Mouse (Mus musculus) myocyte (in vitro differentiated cells): ENCODE data around the gene Plekha8. TPM values are rescaled to one million over a fixed set of nuclear protein-coding genes. Genes with fewer than 3 reads are reported as not detected.

ENCODE experiments used
- H3K27me3 ChIP-seq: one replicate; pipeline ENCODE4 v1.6.1; 2011; ENCODE audit not compliant: control insufficient read depth, insufficient read depth, insufficient read length
- H3K36me3 ChIP-seq: one replicate; pipeline ENCODE4 v1.6.1; 2011; ENCODE audit not compliant: control insufficient read depth, insufficient read depth
- H3K4me2 ChIP-seq: one replicate; pipeline ENCODE4 v1.6.1; 2011; ENCODE audit warnings: low read depth, control low read depth
- H3K4me3 ChIP-seq: one replicate; pipeline ENCODE4 v1.5.1; 2011; ENCODE audit warnings: mild to moderate bottlenecking, control low read depth, moderate library complexity
- H3K79me2 ChIP-seq: one replicate; pipeline ENCODE4 v1.6.1; 2011; ENCODE audit not compliant: control insufficient read depth, insufficient read depth
- H3ac ChIP-seq: one replicate; pipeline ENCODE4 v1.6.1; 2011; ENCODE audit not compliant: control insufficient read depth, insufficient read length
- CEBPB ChIP-seq: IDR thresholded peaks from 2 replicates; pipeline ENCODE4 v1.6.1; 2011; ENCODE audit warnings: mild to moderate bottlenecking, moderate library complexity; ENCODE audit not compliant: poor library complexity, insufficient read depth, severe bottlenecking
- E2F4 ChIP-seq: IDR thresholded peaks from one replicate; pipeline ENCODE4 v1.6.1; 2011; ENCODE audit warnings: mild to moderate bottlenecking, control low read depth, moderate library complexity; ENCODE audit not compliant: insufficient read depth
- MAX ChIP-seq: IDR thresholded peaks from one replicate; pipeline ENCODE4 v1.6.1; 2011; ENCODE audit warnings: low read depth, mild to moderate bottlenecking, control low read depth
- MYOD1 ChIP-seq, 3 experiments: IDR thresholded peaks; one replicate each; pipeline ENCODE4 v1.6.1; 2011; ENCODE audit warnings: control low read depth in 2 of 3, low read depth in 2 of 3, mild to moderate bottlenecking in 2 of 3, moderate library complexity in 1 of 3; ENCODE audit not compliant: insufficient read length in 2 of 3, control insufficient read depth in 1 of 3
- MYOG ChIP-seq, 3 experiments: IDR thresholded peaks; one replicate each; pipeline ENCODE4 v1.6.1; 2011; ENCODE audit warnings: control low read depth in 2 of 3, low read depth in 2 of 3, mild to moderate bottlenecking in 2 of 3; ENCODE audit not compliant: insufficient read length in 2 of 3, control insufficient read depth in 1 of 3, insufficient read depth in 1 of 3
- POLR2A ChIP-seq: IDR thresholded peaks from one replicate; pipeline ENCODE4 v1.6.1; 2011; ENCODE audit warnings: low read depth, mild to moderate bottlenecking, control low read depth, moderate library complexity; ENCODE audit not compliant: insufficient read length
- POLR2AphosphoS2 ChIP-seq: IDR thresholded peaks from one replicate; pipeline ENCODE4 v1.6.1; 2011; ENCODE audit warnings: low read depth, control low read depth; ENCODE audit not compliant: insufficient read length
- REST ChIP-seq: IDR thresholded peaks from one replicate; pipeline ENCODE4 v1.6.1; 2011; ENCODE audit warnings: mild to moderate bottlenecking, control low read depth, moderate library complexity; ENCODE audit not compliant: insufficient read depth, insufficient read length
- SRF ChIP-seq: IDR thresholded peaks from one replicate; pipeline ENCODE4 v1.6.1; 2011; ENCODE audit warnings: low read depth; ENCODE audit not compliant: control insufficient read depth, insufficient read length
- TCF12 ChIP-seq: IDR thresholded peaks from one replicate; pipeline ENCODE4 v1.6.1; 2011; ENCODE audit warnings: mild to moderate bottlenecking, control low read depth; ENCODE audit not compliant: poor library complexity, insufficient read depth, severe bottlenecking
- TCF3 ChIP-seq: IDR thresholded peaks from one replicate; pipeline ENCODE4 v1.6.1; 2011; ENCODE audit warnings: low read depth, control low read depth; ENCODE audit not compliant: insufficient read length
- USF1 ChIP-seq: IDR thresholded peaks from one replicate; pipeline ENCODE4 v1.6.1; 2011; ENCODE audit warnings: low read depth, mild to moderate bottlenecking, control low read depth, moderate library complexity
- polyA plus RNA-seq: library from polyadenylated mRNA; unstranded; fragments of >200 nt; fragmentation: generic; extraction: Trizol; gene quantifications from one replicate; pipeline ENCODE4 v1.2.1, GENCODE M21; 2012; ENCODE audit warnings: missing spikeins

Gene Plekha8
- polyA plus RNA-seq, 1 experiment = 3.6 TPM

- H3K36me3 ChIP-seq = no peaks in the 10 kb centered on the region
- no peak overlapping the region for H3ac ChIP-seq
- H3K4me2 ChIP-seq = no peak overlapping the region
- no peak for TF ChIP-seq REST
- no peak for TF ChIP-seq MYOD1 (IDR thresholded peaks at IDR 0.05; ENCODE audit: control insufficient read depth in 1 of 3, insufficient read length in 2 of 3, low read depth in 2 of 3)
- TF ChIP-seq SRF = no peak
- TF ChIP-seq TCF12 = no peak
- TF ChIP-seq USF1 = no peak
- H3K27me3 ChIP-seq = no peaks in the 10 kb centered on the region
- H3K79me2 ChIP-seq = no peaks in the 10 kb centered on the region
- no peak overlapping the region for H3K4me3 ChIP-seq
Measured at GRCm38 (mm10) chr6:54657861-54658260, 63.0 kb downstream of the Plekha8 start.

- Histone ChIP-seq H3K4me2 (no peak overlapping the region), H3ac (no peak overlapping the region), H3K36me3 (no peaks in the 10 kb centered on the region), H3K27me3 (peaks cover 7% of the 10 kb centered on the region), H3K79me2 (no peaks in the 10 kb centered on the region), H3K4me3 (no peak overlapping the region)
- TF ChIP-seq TCF3 (no peak), MAX (no peak), POLR2AphosphoS2 (no peak), CEBPB (no peak), USF1 (no peak), MYOD1 (IDR thresholded peaks at IDR 0.05; ENCODE audit: control insufficient read depth in 1 of 3, insufficient read length in 2 of 3, low read depth in 2 of 3) (no peak), SRF (no peak), TCF12 (no peak), MYOG (IDR thresholded peaks at IDR 0.05; ENCODE audit: control insufficient read depth in 1 of 3, insufficient read depth in 1 of 3, insufficient read length in 2 of 3, low read depth in 2 of 3) (no peak), REST (no peak), POLR2A (no peak), E2F4 (no peak)
Measured at GRCm38 (mm10) chr6:54669868-54670267, 75.0 kb downstream of the Plekha8 start.

- TF ChIP-seq E2F4 (no peak), TCF12 (no peak), REST (no peak), MYOD1 (IDR thresholded peaks at IDR 0.05; ENCODE audit: control insufficient read depth in 1 of 3, insufficient read length in 2 of 3, low read depth in 2 of 3) (no peak), POLR2A (no peak), POLR2AphosphoS2 (no peak), CEBPB (no peak), TCF3 (no peak), USF1 (no peak), MYOG (IDR thresholded peaks at IDR 0.05; ENCODE audit: control insufficient read depth in 1 of 3, insufficient read depth in 1 of 3, insufficient read length in 2 of 3, low read depth in 2 of 3) (no peak), MAX (no peak), SRF (no peak)
- no peak overlapping the region for H3ac ChIP-seq
- no peaks in the 10 kb centered on the region for H3K36me3 ChIP-seq
- H3K4me2 ChIP-seq = no peak overlapping the region
- no peaks in the 10 kb centered on the region for H3K79me2 ChIP-seq
- H3K27me3 ChIP-seq = peaks cover 7% of the 10 kb centered on the region
- H3K4me3 ChIP-seq = no peak overlapping the region
Measured at GRCm38 (mm10) chr6:54672901-54673300, 78.0 kb downstream of the Plekha8 start.

- Histone ChIP-seq H3K27me3 (peaks cover 4% of the 10 kb centered on the region), H3K4me3 (no peak overlapping the region)
- TF ChIP-seq MAX (no peak), MYOG (IDR thresholded peaks at IDR 0.05; ENCODE audit: control insufficient read depth in 1 of 3, insufficient read depth in 1 of 3, insufficient read length in 2 of 3, low read depth in 2 of 3) (no peak), REST (no peak), CEBPB (no peak), POLR2AphosphoS2 (no peak), USF1 (no peak), POLR2A (no peak), SRF (no peak), TCF3 (no peak), E2F4 (no peak), MYOD1 (IDR thresholded peaks at IDR 0.05; ENCODE audit: control insufficient read depth in 1 of 3, insufficient read length in 2 of 3, low read depth in 2 of 3) (no peak), TCF12 (no peak)
Measured at GRCm38 (mm10) chr6:54679686-54680085, 84.8 kb downstream of the Plekha8 start.

More at GRCm38 (mm10) chr6:54679686-54680085, 84.8 kb downstream of the Plekha8 start:
- no peaks in the 10 kb centered on the region for H3K36me3 ChIP-seq
- H3K79me2 ChIP-seq = no peaks in the 10 kb centered on the region
- H3K4me2 ChIP-seq = no peak overlapping the region
- H3ac ChIP-seq = no peak overlapping the region
